Mouse (Mus musculus) heart, embryonic 16.5 days (tissue): ENCODE measurements around the gene Nptxr. TPM values are rescaled to one million over a fixed set of nuclear protein-coding genes. Genes with fewer than 3 reads are reported as not detected.
"Not testable (repeated sequence)": the region's sequence is repeated elsewhere in the genome, so short reads cannot be mapped to it uniquely, and the experiment has no call there.

ENCODE experiments used
- ATAC-seq: fragments of 200-750 bp; cut with Nextera tagmentation; replicated peaks from 2 replicates; pipeline ENCODE4 v1.8.0; 2017; ENCODE audit warnings: moderate number of reproducible peaks; ENCODE audit not compliant: insufficient read depth, low FRiP score; ENCODE audit errors: extremely low read depth
- H3K27ac ChIP-seq: fragments of 300-500 bp; sonication (generic); 2 replicates; pipeline ENCODE4 v1.5.1; 2014; ENCODE audit warnings: mild to moderate bottlenecking, low read length, control low read depth, moderate library complexity
- H3K27me3 ChIP-seq: fragments of 300-500 bp; sonication (generic); 2 replicates; pipeline ENCODE4 v1.6.1; 2014; ENCODE audit warnings: low read length, mixed read lengths; ENCODE audit not compliant: control insufficient read depth, insufficient read depth
- H3K36me3 ChIP-seq: fragments of 300-500 bp; sonication (generic); 2 replicates; pipeline ENCODE4 v1.6.1; 2014; ENCODE audit not compliant: control insufficient read depth, insufficient read depth
- H3K4me1 ChIP-seq: fragments of 300-500 bp; sonication (generic); 2 replicates; pipeline ENCODE4 v1.6.1; 2014; ENCODE audit warnings: low read length, mixed read lengths; ENCODE audit not compliant: control insufficient read depth, insufficient read depth
- H3K4me2 ChIP-seq: fragments of 300-500 bp; sonication (generic); 2 replicates; pipeline ENCODE4 v1.6.1; 2014; ENCODE audit warnings: low read depth, mild to moderate bottlenecking, control low read depth, low read length
- H3K4me3 ChIP-seq: fragments of 300-500 bp; sonication (generic); 2 replicates; pipeline ENCODE4 v1.5.1; 2014; ENCODE audit warnings: mild to moderate bottlenecking, control low read depth, low read length
- H3K9ac ChIP-seq: fragments of 300-500 bp; sonication (generic); 2 replicates; pipeline ENCODE4 v1.6.1; 2014; ENCODE audit warnings: low read length, control low read depth
- H3K9me3 ChIP-seq: fragments of 300-500 bp; sonication (generic); replicated peaks from 2 replicates; pipeline ENCODE4 v1.6.1; 2016; ENCODE audit warnings: low read length; ENCODE audit not compliant: control insufficient read depth
- WGBS: fragments of 180-500 bp; shearing (Covaris S2); extraction: QIAGEN DNeasy Blood & Tissue Kit; methylation state at CpG from one replicate; pipeline ENCODE4 v1.1.7; 2014; 5-methylcytosine and 5-hydroxymethylcytosine counted together
- polyA plus RNA-seq: library from polyadenylated mRNA; unstranded; fragments of >200 nt; fragmentation: Nextera tagmentation; extraction: Ambion mirVana; gene quantifications from 2 replicates; pipeline ENCODE4 v1.2.1, GENCODE M21; 2015

The Nptxr gene
- polyA plus RNA-seq, 1 experiment from 2014 or later, result 2.2 TPM

DNA sequence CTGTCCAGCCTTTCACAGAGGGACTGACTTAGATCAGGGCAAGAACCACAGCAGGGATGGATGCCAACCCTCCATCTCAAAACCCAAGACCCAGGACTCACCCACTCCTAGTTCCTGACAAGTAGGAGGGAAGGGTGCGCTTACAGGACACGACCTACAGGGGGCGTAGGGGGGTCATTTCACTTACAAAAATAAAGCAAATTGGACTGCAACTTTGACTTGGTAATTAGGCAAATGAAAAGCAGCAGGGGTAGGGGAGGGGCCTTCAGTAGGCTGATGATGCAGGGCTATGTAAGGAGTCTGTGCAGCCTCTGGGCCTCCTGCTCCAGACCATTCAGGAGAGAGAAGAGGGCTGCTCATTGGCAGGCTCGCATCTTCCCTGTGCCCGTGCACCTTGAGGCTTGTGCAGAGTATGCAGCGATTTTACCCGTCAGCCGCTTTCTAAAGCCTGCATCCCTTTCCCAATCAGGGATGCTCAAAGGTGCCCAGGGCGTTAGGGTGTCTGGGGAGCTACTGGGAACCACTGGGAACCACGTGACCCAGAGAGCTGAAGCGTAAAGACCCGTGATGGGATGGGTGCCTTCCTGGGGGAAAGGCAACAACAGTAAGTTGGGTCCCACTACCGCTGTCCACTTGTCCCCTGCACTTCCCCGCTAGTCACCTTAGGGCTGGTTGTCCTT lies 20.7 kb upstream of the Nptxr start:
- Histone ChIP-seq H3K27ac (no peak overlapping the region), H3K27me3 (no peaks in the 10 kb centered on the region), H3K4me1 (peaks cover 30% of the 10 kb centered on the region), H3K9ac (no peak overlapping the region), H3K9me3 (no peaks in the 10 kb centered on the region), H3K4me2 (no peak overlapping the region), H3K36me3 (peaks cover 18% of the 10 kb centered on the region), H3K4me3 (no peak overlapping the region)
- WGBS, result 66% methylated on average over 14 of the region's 14 CpGs
- no peak for ATAC-seq

- no peaks in the 10 kb centered on the region for H3K27me3 ChIP-seq
- ATAC-seq, result 0 out of 2 replicates have a peak, but pooled peaks have one; percentile 20
- peaks cover 16% of the 10 kb centered on the region for H3K36me3 ChIP-seq
- 57% methylated on average over 19 of the region's 19 CpGs for WGBS
- H3K4me3 ChIP-seq, result no peak overlapping the region
- no peak overlapping the region for H3K4me2 ChIP-seq
- no peak overlapping the region for H3K27ac ChIP-seq
- no peaks in the 10 kb centered on the region; the same call in 1 of the 2 replicates for H3K9me3 ChIP-seq
- peaks cover 24% of the 10 kb centered on the region for H3K4me1 ChIP-seq
- no peak overlapping the region for H3K9ac ChIP-seq
Observed at GRCm38 (mm10) chr15:79823588-79824280, 19.2 kb upstream of the Nptxr start.

- no peak overlapping the region for H3K4me2 ChIP-seq
- H3K36me3 ChIP-seq, result peaks cover 8% of the 10 kb centered on the region
- no peak overlapping the region for H3K9ac ChIP-seq
- WGBS, result 50% methylated on average over 13 of the region's 13 CpGs
- H3K27me3 ChIP-seq, result no peaks in the 10 kb centered on the region
- ATAC-seq, result no peak
- no peak overlapping the region; the same call in 1 of the 2 replicates for H3K27ac ChIP-seq
- no peak overlapping the region for H3K4me3 ChIP-seq
- H3K9me3 ChIP-seq, result peaks cover 5% of the 10 kb centered on the region
- H3K4me1 ChIP-seq, result peaks cover 23% of the 10 kb centered on the region
Observed at GRCm38 (mm10) chr15:79822265-79823199, 18.0 kb upstream of the Nptxr start.

DNA sequence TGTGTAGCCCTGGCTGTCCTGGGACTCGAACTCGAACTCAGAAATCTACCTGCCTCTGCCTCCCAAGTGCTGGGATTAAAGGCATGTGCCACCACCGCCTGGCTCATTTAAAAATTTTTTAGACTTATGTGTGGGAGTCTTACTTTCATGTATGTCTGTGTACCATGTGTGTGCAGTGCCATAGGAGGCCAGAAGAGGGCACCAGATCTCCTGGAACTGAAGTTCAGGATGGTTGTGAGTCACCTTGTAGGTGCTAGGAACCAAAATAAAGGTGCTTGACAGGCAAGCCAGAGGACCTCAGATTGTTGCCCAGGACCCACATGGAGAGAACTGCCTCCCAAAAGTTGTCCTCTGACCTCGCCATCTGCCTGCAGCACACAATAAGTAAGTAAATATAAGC lies 13.8 kb upstream of the Nptxr start:
- H3K27ac ChIP-seq, result no peak overlapping the region
- peaks cover 10% of the 10 kb centered on the region for H3K4me1 ChIP-seq
- 83% methylated on average over 4 of the region's 4 CpGs for WGBS
- no peak overlapping the region for H3K4me2 ChIP-seq
- H3K9ac ChIP-seq, result no peak overlapping the region
- H3K9me3 ChIP-seq, result peaks cover 5% of the 10 kb centered on the region
- H3K27me3 ChIP-seq, result no peaks in the 10 kb centered on the region
- peaks cover 2% of the 10 kb centered on the region; the same call in 1 of the 2 replicates for H3K36me3 ChIP-seq
- no peak overlapping the region for H3K4me3 ChIP-seq
- ATAC-seq, result no peak

DNA sequence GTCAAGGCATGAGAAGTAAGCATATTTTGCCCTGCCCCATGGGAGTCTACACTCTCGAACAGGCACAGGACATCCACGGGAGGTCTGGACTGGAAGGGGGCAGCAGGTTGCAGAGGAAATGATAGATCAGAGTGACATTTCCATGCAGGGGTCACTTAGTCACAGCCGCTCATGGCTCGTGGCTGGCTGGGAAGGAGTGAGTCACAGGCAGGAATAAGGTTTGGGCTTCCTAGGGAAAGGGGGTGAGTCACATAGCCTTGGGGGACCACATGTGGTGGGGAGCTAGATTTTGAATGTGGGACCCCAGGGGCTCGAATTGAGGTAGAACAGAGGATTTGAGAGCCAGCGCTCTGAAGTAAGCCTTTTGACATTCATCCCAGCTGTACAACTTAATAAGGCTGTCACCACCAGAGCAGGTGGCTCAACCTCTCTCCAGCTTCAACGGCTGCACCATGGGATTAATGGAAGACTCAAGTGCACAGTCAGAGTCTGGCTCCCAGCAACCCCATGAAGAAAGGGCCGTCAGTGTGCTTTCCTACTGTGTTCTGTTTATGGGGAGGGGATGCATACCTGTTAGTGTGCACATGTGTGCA lies 9.2 kb upstream of the Nptxr start:
- Histone ChIP-seq H3K27me3 (peaks cover 5% of the 10 kb centered on the region), H3K9me3 (peaks cover 5% of the 10 kb centered on the region), H3K9ac (no peak overlapping the region), H3K36me3 (no peaks in the 10 kb centered on the region), H3K27ac (no peak overlapping the region), H3K4me3 (no peak overlapping the region), H3K4me2 (no peak overlapping the region), H3K4me1 (no peaks in the 10 kb centered on the region)
- WGBS, result 41% methylated on average over 8 of the region's 8 CpGs
- ATAC-seq, result no peak

GRCm38 (mm10) chr15:79812840-79813239 lies 8.3 kb upstream of the Nptxr start:
- not testable (repeated sequence) for H3K4me1 ChIP-seq, H3K36me3 ChIP-seq, H3K4me3 ChIP-seq, H3K27ac ChIP-seq, H3K4me2 ChIP-seq, H3K9ac ChIP-seq, H3K9me3 ChIP-seq, ATAC-seq
- peaks cover 10% of the 10 kb centered on the region for H3K27me3 ChIP-seq
- 65% methylated on average over 2 of the region's 2 CpGs for WGBS

DNA sequence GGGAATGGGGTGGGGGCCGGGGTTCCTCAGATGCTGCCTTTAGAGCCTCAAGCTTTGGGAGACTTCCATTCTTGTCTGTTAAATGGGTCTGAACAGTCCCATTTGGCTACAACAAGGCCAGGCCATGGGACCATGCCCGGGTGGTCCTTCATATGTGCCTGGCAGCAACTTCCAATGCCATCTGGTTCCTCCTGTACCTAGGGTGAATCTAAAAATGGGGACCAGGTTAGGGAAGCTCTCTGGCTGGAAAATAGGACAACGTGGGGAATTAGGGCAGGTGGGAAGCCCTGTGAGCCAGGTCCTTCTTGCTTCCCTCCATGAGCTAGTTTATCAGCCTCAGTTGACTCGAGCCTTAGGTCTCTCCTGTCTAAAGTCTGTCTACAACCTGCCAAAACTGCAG lies 6.4 kb upstream of the Nptxr start:
- WGBS, result 61% methylated on average over 4 of the region's 4 CpGs
- no peak for ATAC-seq
- Histone ChIP-seq H3K9me3 (no peaks in the 10 kb centered on the region), H3K4me1 (no peaks in the 10 kb centered on the region), H3K36me3 (no peaks in the 10 kb centered on the region), H3K27ac (no peak overlapping the region), H3K4me3 (no peak overlapping the region), H3K9ac (no peak overlapping the region), H3K27me3 (peaks cover 26% of the 10 kb centered on the region), H3K4me2 (no peak overlapping the region)

DNA sequence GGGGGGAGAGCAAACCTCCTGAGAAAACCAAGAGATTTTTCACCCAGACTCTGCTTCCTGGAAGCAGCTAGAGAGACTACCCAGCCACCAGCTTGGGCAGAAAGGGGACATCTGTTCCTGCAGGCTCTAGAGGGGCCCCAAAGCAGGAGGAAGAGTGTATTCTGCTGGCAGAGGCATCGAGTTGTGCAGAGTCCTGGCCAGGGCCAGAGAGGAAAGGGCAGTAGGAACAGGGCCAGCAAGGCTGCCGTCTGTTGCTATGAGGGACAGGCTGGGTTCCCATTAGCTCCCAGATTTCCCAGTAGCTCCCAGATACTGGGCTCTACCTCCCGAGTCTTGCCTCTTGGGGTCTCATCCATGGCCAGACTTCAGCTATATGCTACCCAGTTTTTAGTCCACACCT lies 5.5 kb upstream of the Nptxr start:
- H3K36me3 ChIP-seq, result no peaks in the 10 kb centered on the region
- WGBS, result 39% methylated on average over 3 of the region's 3 CpGs
- peaks cover 35% of the 10 kb centered on the region for H3K27me3 ChIP-seq
- H3K9me3 ChIP-seq, result no peaks in the 10 kb centered on the region
- H3K27ac ChIP-seq, result no peak overlapping the region
- H3K4me3 ChIP-seq, result no peak overlapping the region
- H3K4me1 ChIP-seq, result no peaks in the 10 kb centered on the region
- ATAC-seq, result no peak
- no peak overlapping the region for H3K9ac ChIP-seq
- no peak overlapping the region for H3K4me2 ChIP-seq
